Mouse (Mus musculus): ENCODE measurements around the gene Vwce. TPM values are rescaled to one million over a fixed set of nuclear protein-coding genes. Genes with fewer than 3 reads are reported as not detected.

Vwce gene
- polyA plus RNA-seq, 1 experiment from 2014 or later: 2.9 TPM

DNA sequence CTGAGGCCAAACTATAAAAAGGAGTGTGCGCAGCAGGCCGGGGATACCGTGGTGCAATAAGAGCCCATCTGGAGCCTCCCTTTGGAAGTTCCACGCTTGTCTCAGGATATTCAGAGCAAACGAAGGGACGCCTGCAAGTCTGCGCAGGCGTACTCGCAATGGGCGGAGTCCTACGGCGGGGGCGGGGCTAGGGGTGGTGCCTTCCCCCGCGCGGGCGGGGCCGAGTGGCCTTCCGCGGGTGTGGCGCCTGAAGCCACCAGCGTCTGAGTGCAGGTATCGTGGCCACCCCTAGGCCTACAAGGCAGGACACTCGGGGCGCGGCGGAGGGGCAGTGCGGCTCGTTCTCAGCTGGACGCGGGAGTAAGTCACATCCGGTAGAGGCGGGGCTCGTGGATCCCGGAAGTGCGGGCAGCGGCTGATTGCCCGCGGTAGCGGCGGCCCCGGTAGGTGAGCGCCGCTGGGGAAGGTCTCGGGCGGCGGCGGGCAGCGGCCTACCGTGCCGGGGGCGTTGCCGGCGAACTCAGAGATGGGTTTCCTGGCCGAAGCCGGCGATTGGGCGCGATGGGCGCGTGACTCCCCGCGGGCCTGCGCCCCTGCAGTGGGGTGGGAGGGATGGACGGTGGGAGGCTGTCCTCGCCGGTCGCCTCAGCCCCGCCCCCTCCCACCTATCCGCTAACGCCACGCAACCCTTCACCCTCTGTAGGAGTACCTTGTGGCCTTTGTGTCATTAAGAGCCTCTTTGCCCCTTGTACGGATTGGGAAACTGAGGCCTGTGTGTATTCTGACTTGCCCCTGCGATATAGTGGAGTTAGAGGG, 54.7 kb downstream of the Vwce start, which contains the start of gene Vps37c:
Vps37c (plus strand) TSS at position 199 of the 816 bp plus-strand sequence.
- ATAC-seq (ENCODE audit: low FRiP score, low TSS enrichment): peak; percentile 93
- H3K27ac ChIP-seq (ENCODE audit: low read length): peak within 1 kb of the TSS; percentile 95
- H3K4me3 ChIP-seq (ENCODE audit: low read length): peak within 1 kb of the TSS; percentile 80
- H3K36me3 ChIP-seq (ENCODE audit: insufficient read depth, low read length): no peaks in the 10 kb centered on the region
- H3K27me3 ChIP-seq (ENCODE audit: insufficient read depth, low read length): no peaks in the 10 kb centered on the region
- no peaks in the 10 kb centered on the region for H3K9me3 ChIP-seq (ENCODE audit: low read length)
- H3K4me1 ChIP-seq (ENCODE audit: insufficient read depth, low read length): peaks cover 25% of the 10 kb centered on the region
- H3K4me2 ChIP-seq (replicated peaks; ENCODE audit: low read depth, low read length): peak within 1 kb of the TSS; percentile 72
- under 1% methylated on average over 68 of the region's 74 CpGs for WGBS
- H3K9ac ChIP-seq (replicated peaks; ENCODE audit: low read length): peak within 1 kb of the TSS; percentile 85

DNA sequence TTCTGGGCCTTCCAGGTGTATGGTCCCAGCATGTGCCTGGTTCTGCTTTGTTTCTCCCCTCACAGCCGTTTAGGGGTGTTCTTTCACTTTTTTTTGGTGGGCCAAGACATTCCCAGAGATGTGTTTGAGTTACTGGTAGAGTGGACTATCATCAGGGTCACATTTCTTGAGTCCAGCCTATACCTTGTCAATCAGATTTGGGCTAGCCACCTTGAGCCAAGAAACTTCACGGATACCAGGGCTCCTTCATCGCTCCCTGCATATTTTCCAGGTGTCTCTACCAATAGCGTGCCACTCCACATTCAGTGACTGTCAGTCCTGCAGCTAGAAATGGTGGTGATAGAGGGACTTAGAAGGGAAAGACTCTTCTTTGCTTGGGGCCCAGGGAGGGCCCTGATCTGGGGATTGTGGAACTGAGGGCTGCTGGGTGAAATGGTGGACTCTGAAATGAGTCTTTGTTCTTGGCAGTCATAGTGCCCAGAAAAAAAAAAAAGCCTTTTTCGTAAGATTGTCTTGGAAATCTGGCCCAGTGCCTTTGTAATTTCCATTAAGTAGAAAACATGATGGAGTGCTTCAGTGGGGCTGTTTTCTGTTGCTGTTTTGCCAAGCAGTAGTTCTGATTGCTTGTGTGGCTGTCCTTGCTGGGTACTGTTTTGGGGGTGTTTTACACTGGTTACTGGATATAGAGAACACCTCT, 55.6 kb downstream of the Vwce start:
- peak overlapping the region; percentile 72 for H3K4me2 ChIP-seq (replicated peaks; ENCODE audit: low read depth, low read length)
- H3K4me1 ChIP-seq (ENCODE audit: insufficient read depth, low read length): peaks cover 25% of the 10 kb centered on the region
- peak overlapping the region; percentile 95 for H3K27ac ChIP-seq (ENCODE audit: low read length)
- no peak for ATAC-seq (ENCODE audit: low FRiP score, low TSS enrichment)
- 45% methylated on average over 5 of the region's 5 CpGs for WGBS
- peak overlapping the region; percentile 85 for H3K9ac ChIP-seq (replicated peaks; ENCODE audit: low read length)
- H3K4me3 ChIP-seq (ENCODE audit: low read length): peak overlapping the region; percentile 80
- no peaks in the 10 kb centered on the region for H3K36me3 ChIP-seq (ENCODE audit: insufficient read depth, low read length)
- H3K9me3 ChIP-seq (ENCODE audit: low read length): no peaks in the 10 kb centered on the region
- no peaks in the 10 kb centered on the region for H3K27me3 ChIP-seq (ENCODE audit: insufficient read depth, low read length)

DNA sequence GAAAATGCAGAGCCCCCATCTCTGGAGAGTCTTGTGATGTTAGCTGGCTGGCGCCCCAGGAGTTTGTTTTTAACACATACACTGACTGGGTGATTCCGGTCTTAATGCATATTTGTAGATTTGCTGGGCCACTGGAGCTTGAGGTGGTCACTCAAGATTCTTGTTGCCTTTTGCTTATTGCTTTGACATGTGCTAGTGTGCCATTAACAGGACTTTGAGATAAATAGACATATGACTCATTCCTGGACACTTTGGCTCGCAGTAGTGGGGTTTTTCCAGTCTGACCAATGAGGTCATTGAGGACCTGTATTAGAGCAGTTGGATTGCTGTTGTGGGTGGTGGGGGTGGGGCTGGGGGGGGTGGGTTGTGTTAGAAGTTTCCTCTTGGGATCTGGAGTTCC, 56.3 kb downstream of the Vwce start:
- no peak overlapping the region for H3K4me3 ChIP-seq (ENCODE audit: low read length)
- H3K4me2 ChIP-seq (replicated peaks; ENCODE audit: low read depth, low read length): peak overlapping the region; percentile 72; the same call in 1 of the 2 replicates
- H3K36me3 ChIP-seq (ENCODE audit: insufficient read depth, low read length): no peaks in the 10 kb centered on the region
- H3K4me1 ChIP-seq (ENCODE audit: insufficient read depth, low read length): peaks cover 29% of the 10 kb centered on the region
- H3K27me3 ChIP-seq (ENCODE audit: insufficient read depth, low read length): no peaks in the 10 kb centered on the region
- 70% methylated on average over 3 of the region's 3 CpGs for WGBS
- H3K27ac ChIP-seq (ENCODE audit: low read length): peak overlapping the region; percentile 95
- no peak for ATAC-seq (ENCODE audit: low FRiP score, low TSS enrichment)
- no peak overlapping the region for H3K9ac ChIP-seq (replicated peaks; ENCODE audit: low read length)
- no peaks in the 10 kb centered on the region for H3K9me3 ChIP-seq (ENCODE audit: low read length)

DNA sequence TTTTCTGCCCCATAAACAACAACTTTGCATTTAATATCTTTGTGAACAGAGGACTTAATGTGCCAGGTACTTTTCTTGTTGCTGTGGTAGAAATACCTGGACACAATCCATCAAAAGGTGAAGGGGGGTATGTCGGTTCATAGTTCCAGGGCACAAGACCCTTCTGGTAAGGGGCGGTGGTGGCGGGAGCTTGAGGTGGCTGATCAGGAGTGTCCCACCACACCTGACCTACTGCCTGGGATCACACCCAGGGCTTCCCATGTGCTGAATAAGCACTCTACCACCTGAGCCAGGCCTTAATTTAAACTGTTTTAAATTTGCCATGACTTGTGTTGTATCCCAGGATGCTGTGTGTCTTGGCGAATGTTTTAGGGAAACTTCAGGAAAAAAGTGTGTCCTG, 57.1 kb downstream of the Vwce start:
- Histone ChIP-seq H3K4me1 (ENCODE audit: insufficient read depth, low read length) (peaks cover 36% of the 10 kb centered on the region), H3K9ac (replicated peaks; ENCODE audit: low read length) (no peak overlapping the region), H3K4me2 (replicated peaks; ENCODE audit: low read depth, low read length) (no peak overlapping the region), H3K27ac (ENCODE audit: low read length) (peak overlapping the region; percentile 95; the same call in 1 of the 2 replicates), H3K4me3 (ENCODE audit: low read length) (no peak overlapping the region), H3K9me3 (ENCODE audit: low read length) (no peaks in the 10 kb centered on the region), H3K27me3 (ENCODE audit: insufficient read depth, low read length) (no peaks in the 10 kb centered on the region), H3K36me3 (ENCODE audit: insufficient read depth, low read length) (no peaks in the 10 kb centered on the region)
- 90% methylated on average over 4 of the region's 4 CpGs for WGBS
- ATAC-seq (ENCODE audit: low FRiP score, low TSS enrichment): no peak

DNA sequence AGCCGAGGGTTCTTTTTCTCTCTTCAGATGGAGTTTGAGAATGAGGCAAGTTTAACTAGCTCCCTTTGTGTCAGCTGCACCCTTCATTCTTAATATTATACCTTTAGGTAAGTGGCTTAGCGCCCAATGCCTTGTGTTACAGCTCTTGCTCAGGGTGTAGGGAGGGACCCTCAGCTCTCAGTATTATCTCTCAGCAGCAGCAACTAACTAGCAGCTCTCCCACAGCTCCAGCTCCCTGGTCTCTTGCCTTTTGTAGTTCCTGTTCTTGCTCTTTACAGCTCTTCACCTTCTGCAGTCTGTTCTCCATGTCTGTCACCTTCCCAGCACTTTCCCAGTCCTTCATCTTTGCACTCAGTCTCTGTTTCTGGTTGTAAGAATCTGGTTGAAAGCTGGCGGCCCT, 57.6 kb downstream of the Vwce start:
- H3K4me1 ChIP-seq (ENCODE audit: insufficient read depth, low read length): peaks cover 40% of the 10 kb centered on the region
- H3K36me3 ChIP-seq (ENCODE audit: insufficient read depth, low read length): no peaks in the 10 kb centered on the region
- 77% methylated on average over 3 of the region's 3 CpGs for WGBS
- no peak overlapping the region for H3K9ac ChIP-seq (replicated peaks; ENCODE audit: low read length)
- H3K27ac ChIP-seq (ENCODE audit: low read length): no peak overlapping the region
- H3K27me3 ChIP-seq (ENCODE audit: insufficient read depth, low read length): no peaks in the 10 kb centered on the region
- H3K4me3 ChIP-seq (ENCODE audit: low read length): no peak overlapping the region
- H3K4me2 ChIP-seq (replicated peaks; ENCODE audit: low read depth, low read length): no peak overlapping the region
- no peak for ATAC-seq (ENCODE audit: low FRiP score, low TSS enrichment)
- H3K9me3 ChIP-seq (ENCODE audit: low read length): no peaks in the 10 kb centered on the region

DNA sequence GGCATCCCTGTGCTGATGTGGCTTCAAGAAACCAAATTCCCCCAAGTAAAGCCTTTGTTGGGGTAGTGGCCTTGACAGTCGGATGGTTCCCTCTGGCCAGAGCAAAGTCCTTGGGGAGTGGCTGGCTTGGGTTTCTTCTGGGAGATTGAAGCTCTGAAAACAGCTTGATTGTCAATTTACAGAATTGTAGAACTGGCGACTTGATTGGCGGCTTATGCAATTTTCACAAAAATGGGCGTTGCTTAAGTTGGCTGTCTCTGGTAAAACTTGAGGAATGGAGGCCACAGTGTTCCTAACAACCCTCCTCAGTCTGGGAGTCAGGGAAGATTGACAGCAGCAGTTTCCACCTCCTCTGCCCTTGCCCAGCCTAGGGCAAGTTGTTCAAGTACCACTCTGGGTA, 58.3 kb downstream of the Vwce start:
- WGBS: 86% methylated on average over 4 of the region's 4 CpGs

DNA sequence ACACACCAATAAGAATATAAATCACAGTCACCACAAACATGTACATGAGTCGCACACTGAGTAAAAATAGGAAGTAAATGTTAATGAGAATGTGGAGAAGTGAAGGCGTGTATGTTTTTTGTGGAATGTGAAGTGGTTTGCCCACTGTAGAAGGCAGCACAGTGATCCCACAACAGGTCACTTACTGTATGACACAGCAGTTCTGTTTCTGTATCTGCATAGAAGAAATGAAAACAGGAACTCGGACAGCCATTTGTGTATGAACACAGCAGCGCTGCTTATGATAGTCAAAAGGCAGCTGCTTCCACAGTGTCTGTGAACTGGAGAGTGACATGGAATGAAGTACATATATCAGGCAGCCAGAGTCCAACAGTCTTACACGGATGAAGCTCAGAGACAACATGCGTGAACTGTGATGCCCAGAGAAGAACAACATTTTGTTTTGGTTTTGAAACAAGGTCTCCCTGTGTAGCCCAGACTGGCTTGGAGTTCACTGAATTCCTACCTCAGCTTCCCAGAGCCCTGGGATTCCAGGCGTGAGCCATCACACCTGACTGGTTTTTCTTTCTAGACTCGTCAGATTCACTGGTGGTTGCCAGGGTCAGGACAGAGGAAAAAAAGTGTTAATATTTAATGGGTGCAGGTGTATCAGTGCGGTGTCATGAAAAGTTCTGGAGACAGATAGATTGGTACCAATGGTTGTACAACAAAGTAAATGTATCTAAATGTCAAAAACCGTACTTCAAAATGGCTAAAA, 60.1 kb downstream of the Vwce start:
- Histone ChIP-seq H3K27me3 (ENCODE audit: insufficient read depth, low read length) (no peaks in the 10 kb centered on the region), H3K9ac (replicated peaks; ENCODE audit: low read length) (no peak overlapping the region), H3K27ac (ENCODE audit: low read length) (peak overlapping the region; percentile 8; the same call in 1 of the 2 replicates), H3K9me3 (ENCODE audit: low read length) (no peaks in the 10 kb centered on the region), H3K4me2 (replicated peaks; ENCODE audit: low read depth, low read length) (no peak overlapping the region), H3K4me3 (ENCODE audit: low read length) (no peak overlapping the region), H3K4me1 (ENCODE audit: insufficient read depth, low read length) (peaks cover 56% of the 10 kb centered on the region), H3K36me3 (ENCODE audit: insufficient read depth, low read length) (no peaks in the 10 kb centered on the region)
- WGBS: 80% methylated on average over 10 of the region's 10 CpGs
- no peak for ATAC-seq (ENCODE audit: low FRiP score, low TSS enrichment)

More for the DNA sequence above, 58.3 kb downstream of the Vwce start:
- no peak overlapping the region for H3K4me2 ChIP-seq (replicated peaks; ENCODE audit: low read depth, low read length)
- no peaks in the 10 kb centered on the region for H3K27me3 ChIP-seq (ENCODE audit: insufficient read depth, low read length)
- no peak overlapping the region for H3K27ac ChIP-seq (ENCODE audit: low read length)
- no peaks in the 10 kb centered on the region for H3K9me3 ChIP-seq (ENCODE audit: low read length)
- H3K36me3 ChIP-seq (ENCODE audit: insufficient read depth, low read length): no peaks in the 10 kb centered on the region
- H3K4me1 ChIP-seq (ENCODE audit: insufficient read depth, low read length): peaks cover 46% of the 10 kb centered on the region
- ATAC-seq (ENCODE audit: low FRiP score, low TSS enrichment): no peak
- H3K9ac ChIP-seq (replicated peaks; ENCODE audit: low read length): no peak overlapping the region
- no peak overlapping the region for H3K4me3 ChIP-seq (ENCODE audit: low read length)

DNA sequence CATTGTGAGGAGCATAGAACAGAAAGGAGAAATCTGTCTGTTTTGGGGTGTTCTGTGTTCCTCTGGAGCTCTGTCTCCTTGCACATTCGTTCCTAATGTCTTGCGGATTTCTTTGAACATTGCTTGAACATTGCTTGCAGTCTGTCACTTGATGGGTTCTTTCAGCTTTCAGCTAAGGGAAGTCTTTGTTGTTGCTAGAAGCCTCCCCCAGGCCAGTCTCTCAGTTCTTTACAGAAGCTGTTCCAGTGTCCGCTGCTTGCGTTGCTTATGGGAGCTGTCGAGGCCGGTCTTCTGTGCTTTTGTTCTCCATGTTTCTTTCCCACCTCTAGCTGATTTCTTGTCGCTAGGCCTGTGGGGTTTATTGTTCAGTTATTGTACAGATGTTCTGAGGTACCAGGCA, 61.8 kb downstream of the Vwce start:
- H3K4me2 ChIP-seq (replicated peaks; ENCODE audit: low read depth, low read length): no peak overlapping the region
- peak overlapping the region; percentile 57 for H3K27ac ChIP-seq (ENCODE audit: low read length)
- H3K4me1 ChIP-seq (ENCODE audit: insufficient read depth, low read length): peaks cover 54% of the 10 kb centered on the region
- 34% methylated on average over 7 of the region's 7 CpGs for WGBS
- H3K36me3 ChIP-seq (ENCODE audit: insufficient read depth, low read length): no peaks in the 10 kb centered on the region
- no peaks in the 10 kb centered on the region for H3K9me3 ChIP-seq (ENCODE audit: low read length)
- H3K9ac ChIP-seq (replicated peaks; ENCODE audit: low read length): 0 out of 2 replicates have a peak overlapping the region, but pooled peaks have one; percentile 23
- no peak overlapping the region for H3K4me3 ChIP-seq (ENCODE audit: low read length)
- no peak for ATAC-seq (ENCODE audit: low FRiP score, low TSS enrichment)
- no peaks in the 10 kb centered on the region for H3K27me3 ChIP-seq (ENCODE audit: insufficient read depth, low read length)

DNA sequence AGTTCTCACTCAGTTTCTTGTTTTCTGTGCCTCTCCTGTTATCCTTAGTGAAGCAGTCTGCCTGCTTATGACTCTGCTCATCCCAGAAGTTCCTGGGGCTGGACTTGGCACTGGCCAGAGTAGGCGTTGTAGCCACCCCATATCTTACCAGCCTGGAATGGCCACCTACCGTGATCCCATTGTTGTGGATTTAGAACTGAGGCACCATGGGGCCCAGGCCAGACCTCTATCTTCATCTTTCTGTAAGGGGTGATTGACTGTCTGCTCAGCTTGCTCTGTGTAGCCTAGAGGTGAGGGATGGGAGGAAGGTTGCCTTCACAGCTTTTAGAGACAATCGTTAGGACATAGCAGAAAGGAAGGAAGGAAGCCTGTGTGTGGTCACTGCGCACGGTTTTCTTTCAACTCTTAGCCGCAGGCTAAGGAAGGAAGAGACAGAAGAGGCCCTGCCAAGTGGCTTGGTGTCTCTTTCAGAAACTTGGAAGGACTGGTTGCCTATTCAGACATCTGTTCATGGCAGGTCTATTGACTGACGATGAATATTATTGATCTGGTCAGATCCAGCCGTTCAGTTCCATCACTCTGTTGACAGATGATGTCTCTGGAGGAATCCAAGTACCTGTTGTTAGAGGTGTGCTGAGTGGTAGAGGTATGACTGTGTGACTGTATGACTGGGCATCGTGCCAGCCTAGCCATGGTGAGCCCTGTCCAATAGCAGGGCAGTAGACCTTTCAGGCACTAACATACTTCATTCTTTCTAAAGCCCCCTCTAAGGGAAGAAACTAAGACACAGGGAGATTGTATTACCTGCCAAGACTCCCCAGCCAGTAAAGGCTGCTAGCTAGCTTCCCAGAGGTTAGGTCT, 64.3 kb downstream of the Vwce start:
- H3K4me3 ChIP-seq (ENCODE audit: low read length): no peak overlapping the region
- H3K4me1 ChIP-seq (ENCODE audit: insufficient read depth, low read length): peaks cover 62% of the 10 kb centered on the region
- H3K9ac ChIP-seq (replicated peaks; ENCODE audit: low read length): 0 out of 2 replicates have a peak overlapping the region, but pooled peaks have one; percentile 9
- peak overlapping the region; percentile 71 for H3K27ac ChIP-seq (ENCODE audit: low read length)
- 79% methylated on average over 9 of the region's 9 CpGs for WGBS
- ATAC-seq (ENCODE audit: low FRiP score, low TSS enrichment): peak; percentile 52; the same call in 1 of the 2 replicates
- H3K27me3 ChIP-seq (ENCODE audit: insufficient read depth, low read length): no peaks in the 10 kb centered on the region
- no peak overlapping the region for H3K4me2 ChIP-seq (replicated peaks; ENCODE audit: low read depth, low read length)
- no peaks in the 10 kb centered on the region for H3K36me3 ChIP-seq (ENCODE audit: insufficient read depth, low read length)
- no peaks in the 10 kb centered on the region for H3K9me3 ChIP-seq (ENCODE audit: low read length)
